Mouse (Mus musculus) c-Kit-positive CD71-positive TER-119-positive erythroid progenitor cells, embryonic 14.5 days (primary cell): ENCODE results near the gene Rnase13.
"Not testable (repeated sequence)": the region's sequence is repeated elsewhere in the genome, so short reads cannot be mapped to it uniquely, and the experiment has no call there.

Experiments used
- DNase-seq: peaks from one replicate; pipeline ENCODE4 v3.0.0-alpha.2; 2013; ENCODE audit warnings: low spot score

Gene Rnase13

GRCm38 (mm10) chr14:51922571-51922865, at the start of gene Rnase13:
Rnase13 (minus strand) TSS chr14:51922773.
- DNase-seq, result no peak

GRCm38 (mm10) chr14:51967400-51967799, 44.8 kb upstream of the Rnase13 start:
- no peak for DNase-seq

DNA sequence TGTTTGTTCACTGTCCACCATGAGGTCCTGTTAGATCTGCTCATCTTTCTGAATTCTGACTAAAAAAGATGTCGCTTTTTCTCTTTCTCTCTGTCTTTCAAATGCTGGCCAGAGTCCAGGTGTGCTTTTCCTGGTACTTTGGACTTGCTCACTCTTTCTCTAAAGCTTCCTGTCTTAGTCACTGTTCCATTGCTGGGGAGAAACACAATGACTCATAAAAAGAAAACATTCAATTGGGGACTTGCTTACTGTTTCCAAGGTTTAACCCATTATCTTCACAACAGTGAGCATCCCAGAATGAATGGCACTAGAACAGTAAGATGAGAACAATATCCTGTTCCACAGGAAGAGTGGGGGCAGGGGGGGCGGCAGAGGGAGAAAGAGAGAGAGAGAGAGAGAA, 37.7 kb upstream of the Rnase13 start:
- DNase-seq, result no peak

DNA sequence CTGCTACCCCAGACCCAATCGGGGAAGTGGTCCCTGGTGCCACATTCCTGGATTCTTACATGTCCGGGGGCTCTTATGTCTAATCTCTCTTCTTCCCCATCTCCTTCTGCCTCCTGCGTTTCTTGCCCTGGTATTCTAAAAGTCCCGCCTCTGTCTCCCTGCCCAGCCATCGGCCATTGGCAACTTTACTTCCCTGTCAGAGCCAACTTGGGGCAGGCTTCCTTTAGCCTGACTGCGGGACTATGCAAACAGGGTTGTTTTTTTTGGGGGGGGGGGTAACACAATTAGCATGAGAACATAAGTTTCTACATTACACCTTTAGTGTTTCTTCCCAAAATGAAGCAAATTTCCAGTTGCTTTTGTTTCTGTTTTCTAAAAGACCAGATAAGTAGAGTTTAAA, 20.8 kb upstream of the Rnase13 start:
- no peak for DNase-seq

DNA sequence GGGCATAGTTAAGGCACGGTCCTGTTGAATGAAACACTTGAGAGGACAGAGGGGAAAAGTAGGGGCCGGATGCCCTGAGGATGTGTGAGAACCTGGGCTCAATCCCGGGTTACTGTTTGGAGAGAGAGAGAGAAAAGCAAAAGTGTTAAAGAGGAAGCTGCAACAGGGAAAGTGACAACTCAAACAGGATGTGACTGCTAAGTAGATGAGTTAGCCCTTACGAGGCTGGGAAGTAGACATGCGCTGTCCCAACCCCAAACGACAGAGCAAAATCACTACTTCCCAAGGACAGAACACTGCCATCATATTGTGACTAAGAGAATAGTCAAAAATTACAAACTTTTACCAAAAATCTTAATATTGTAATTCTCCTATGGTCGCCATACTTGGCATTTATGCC, 19.7 kb upstream of the Rnase13 start:
- no peak for DNase-seq

- no peak for DNase-seq
These were observed 19.0 kb upstream of the Rnase13 start for GRCm38 (mm10) chr14:51941577-51941976.

DNA sequence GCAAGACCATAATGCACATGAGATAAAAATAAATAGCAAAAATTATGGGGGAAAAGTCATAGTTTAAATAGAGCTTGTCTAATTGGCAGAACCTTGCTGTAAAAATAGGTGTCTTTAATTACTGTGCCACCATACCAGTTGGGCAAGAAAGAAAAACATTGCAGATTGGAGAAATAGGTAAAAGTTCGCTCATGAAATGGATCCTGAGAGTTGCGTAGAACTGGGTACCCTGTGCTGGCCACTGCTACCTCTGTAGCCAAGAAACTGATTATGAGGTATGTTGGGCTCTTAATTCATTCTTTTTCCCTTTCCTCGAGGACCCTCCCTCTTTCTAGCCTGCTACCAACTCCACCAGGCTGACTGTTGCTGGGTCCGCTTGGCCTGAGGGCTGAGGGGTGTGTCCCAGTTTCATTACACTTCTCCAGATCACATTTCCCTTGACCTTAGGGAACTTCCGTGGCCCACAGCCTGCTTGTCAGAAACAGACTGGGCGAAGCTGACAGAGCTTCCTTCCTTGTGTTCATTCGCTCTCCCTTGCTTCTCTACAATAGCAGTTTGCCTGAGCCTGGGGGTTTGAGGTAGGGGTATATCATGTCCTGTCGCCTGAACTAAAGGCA, 18.5 kb upstream of the Rnase13 start:
- no peak for DNase-seq

DNA sequence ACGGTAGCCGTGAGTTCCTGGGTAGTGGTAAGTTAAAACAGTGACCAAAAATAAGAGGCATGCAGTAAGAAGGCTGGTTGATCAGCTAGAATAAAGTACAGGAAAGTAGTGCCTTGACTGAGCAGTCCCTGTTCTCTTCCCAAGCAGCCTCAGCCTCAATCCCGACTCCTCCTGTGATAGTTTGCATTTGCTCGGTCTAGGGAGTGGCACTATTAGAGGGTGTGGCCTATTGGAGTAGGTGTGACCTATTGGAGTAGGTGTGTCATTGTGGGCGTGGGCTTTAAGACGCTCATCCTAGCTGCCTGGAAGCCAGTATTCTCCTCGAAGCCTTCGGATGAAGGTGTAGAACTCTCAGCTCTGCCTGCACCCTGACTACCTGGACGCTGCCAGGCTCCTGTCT, 16.4 kb upstream of the Rnase13 start:
- DNase-seq, result no peak

DNA sequence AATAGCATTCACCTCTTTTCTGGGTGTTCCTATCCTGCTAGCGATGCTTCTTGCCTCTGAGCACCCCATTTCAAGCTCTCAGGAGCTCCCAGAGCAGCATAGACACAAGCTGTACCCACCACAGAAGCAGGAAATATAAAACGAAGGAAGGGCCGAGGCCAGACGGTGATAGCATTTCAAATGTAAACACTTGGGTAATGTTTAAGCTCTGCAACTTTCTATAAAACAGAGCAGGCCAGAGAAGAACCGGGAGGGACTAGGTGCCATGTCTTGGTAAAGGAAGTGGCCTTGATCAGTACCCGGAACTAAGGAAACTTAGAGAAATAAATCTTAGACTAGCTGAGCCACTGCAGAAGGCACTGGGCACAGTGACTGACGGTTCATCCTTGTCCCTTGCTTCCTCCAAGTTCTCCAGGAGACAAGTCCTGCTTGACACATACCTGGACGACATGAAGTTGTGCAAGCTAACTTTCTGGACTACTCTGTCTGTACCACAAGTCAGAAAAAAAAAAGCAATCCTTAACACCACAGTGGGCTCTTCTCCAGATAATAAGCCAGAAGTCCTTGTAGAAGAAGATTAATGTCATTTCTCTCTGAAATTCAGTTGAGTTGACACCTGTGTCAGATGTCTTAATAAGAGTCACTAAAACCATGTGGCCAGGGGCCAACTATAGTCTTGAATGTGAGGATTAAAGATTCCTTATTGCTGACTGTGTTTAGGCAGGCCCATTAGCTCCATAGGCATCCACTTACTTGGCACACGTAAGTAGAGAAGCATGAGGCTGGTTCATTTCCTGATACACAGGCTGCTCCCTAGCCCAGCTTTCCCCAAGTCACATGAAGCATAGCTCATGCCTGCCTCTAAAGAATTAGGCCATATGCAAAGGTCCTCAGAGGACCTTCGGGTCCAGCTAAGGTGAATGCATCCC, 9.8 kb upstream of the Rnase13 start:
- DNase-seq, result no peak

GRCm38 (mm10) chr14:51930824-51931223, 8.3 kb upstream of the Rnase13 start:
- DNase-seq, result no peak

DNA sequence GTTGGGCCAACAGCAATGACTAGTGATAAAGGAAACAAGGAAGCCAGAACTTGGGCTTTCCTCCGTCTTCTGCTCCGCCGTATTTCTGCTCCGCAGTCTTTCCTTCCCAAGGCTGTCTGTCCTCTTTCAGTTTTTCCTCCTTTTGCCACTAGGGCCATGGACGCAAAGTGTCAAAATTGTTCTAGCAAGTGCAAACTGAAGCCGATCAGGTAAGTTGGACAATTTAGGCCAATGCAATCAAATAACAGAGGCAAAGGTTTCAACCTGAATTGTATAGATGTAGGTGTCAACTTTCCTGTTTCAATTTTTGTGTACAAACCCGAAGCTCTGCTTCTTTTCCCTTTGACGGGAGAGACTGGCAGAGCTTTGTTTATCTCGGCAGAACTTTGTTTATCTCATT, 7.4 kb upstream of the Rnase13 start:
- no peak for DNase-seq

DNA sequence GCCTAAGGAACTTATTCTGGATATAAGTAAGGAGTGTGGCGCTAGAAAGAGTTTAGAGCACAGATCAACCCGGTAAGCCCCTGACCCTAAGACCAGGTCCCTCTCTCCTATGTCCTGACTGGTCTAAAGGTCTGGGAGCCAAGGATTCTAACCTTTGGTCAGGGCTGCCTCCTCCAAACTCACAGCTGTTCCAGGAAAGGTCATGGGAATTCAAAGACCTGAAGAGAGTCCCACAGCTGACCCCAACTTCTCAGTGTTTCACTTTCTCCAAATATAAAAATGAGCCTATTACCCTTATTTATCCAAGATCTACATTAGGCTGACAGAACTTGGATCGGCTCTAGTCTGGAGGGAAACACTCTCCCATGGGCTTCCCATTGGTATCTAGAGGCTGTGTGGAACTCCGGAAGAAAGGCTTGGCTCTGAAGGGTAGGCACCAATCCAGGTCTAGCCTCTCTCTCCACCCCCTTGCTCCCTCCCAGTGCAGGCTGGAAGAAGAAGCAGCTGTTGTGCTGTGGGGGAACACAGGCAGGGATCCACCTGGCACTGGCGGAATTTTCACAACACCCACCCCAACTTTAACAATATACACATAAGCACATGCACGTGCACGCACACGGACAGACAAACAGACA, 6.9 kb upstream of the Rnase13 start:
- DNase-seq, result no peak

DNA sequence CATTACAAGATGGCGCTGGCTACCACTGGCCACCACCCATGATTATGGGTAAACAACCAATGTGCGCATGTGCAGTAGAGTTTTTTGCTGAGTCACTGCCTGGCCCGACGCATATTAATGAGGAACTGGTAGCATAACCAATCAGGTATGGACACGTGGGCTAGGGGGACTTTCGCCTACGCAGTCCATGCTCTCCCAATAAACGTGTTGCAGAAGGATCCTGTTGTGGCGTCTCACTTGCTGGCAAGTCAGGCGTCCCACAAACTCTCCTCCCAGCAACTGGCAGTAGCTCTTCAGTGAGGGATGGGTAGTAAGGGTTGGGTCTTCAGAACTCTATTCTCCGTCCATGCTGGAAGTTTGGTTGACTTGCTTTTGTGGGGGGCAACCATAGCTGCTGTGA, 4.4 kb upstream of the Rnase13 start:
- DNase-seq, result not testable (repeated sequence)

DNA sequence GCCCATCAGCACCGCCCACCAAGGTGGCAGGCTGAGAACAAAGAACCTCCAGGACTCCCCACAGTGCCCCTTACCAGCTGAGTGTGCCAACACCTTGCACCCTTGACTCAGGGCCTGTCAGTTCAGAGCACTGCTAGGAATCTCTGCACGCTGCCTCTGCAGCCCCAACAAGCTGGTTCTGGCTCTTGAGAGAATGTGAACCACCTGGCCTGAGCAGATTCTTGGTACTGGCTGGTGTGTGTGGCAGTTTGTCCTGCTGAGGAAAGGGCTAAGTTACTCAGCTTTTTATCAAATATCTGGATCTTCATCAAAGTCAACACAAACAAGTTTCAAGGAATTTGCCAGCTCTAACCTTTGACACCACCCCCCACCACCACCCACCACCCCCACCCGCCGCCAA, 919 bp upstream of the Rnase13 start:
- no peak for DNase-seq

DNA sequence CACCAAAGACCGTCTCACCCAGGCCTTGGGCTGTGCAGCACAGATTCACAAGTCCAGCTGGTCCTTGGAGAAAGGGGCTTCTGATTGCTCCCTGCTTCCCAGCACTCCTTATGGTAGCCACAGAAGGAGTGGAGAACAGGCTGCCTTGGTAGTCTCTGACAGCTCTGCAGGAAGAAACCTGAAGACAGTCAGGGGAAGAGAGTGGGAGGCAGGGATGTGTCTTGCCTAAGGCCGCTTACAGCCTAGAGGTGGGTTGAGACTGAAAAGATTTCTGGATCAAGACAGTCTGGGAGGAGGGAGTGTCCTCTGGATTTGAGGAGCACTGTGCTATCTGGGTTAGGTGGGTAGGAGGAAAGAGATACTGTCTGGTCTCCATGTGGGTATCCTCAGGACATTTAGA, 337 bp upstream of the Rnase13 start:
- no peak for DNase-seq

DNA sequence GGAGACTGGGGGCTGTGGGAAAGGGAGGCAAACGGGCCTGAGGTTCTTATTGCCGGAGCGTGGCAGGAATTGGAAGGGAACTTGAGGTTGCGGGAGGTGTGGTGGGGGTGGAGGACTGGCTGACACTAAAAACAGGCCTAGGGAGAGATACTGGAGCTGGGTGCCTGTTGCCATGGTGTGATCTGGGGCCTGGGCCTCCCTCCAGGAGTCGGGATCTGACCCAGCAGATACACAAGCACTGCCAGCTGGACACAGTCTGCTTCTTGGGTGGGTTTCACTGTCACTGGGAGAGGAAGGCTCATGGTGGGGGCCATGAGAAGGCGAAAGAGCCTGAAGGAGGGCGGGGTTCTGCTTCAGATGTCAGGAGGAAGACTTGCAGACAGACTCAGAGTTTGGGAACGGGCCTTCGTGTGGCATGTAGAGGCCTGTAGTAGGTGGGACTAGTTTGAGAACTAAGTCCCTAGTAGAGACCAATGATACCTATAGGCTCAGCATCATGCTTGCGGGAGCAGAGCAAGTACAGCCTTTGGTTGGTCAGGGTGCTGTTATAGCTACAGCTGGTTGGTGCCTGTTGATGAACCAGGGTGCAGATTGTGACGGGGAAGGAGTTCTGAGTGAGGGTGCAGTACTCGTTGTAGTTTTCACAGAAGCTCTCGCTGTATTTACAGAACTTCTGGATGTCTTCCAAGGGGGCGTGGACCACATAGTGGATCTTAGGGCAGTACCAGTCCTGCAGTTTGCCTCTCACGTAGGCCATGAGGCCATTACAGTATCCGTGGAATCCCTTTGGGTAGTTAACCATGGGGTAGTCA, 608 bp downstream of the Rnase13 start:
- no peak for DNase-seq

DNA sequence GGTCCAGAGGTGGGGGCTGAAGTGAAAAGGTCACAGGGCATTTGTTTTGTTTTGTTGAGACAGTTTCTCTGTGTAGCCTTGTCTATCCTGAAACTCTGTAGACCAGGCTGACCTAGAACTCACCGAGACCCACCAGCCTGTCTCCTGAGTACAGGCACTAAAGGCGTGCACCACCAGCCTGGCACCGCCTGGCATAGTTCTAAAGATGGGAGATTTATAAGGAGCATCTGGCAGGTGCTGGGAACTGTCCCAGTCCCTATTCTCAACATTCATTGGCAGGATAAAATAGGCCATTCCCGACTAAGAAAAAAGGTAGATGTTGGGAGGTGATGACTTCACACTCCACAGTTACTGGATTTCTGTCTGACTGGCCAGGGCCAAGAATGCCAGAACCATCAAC, 3.6 kb downstream of the Rnase13 start:
- no peak for DNase-seq

DNA sequence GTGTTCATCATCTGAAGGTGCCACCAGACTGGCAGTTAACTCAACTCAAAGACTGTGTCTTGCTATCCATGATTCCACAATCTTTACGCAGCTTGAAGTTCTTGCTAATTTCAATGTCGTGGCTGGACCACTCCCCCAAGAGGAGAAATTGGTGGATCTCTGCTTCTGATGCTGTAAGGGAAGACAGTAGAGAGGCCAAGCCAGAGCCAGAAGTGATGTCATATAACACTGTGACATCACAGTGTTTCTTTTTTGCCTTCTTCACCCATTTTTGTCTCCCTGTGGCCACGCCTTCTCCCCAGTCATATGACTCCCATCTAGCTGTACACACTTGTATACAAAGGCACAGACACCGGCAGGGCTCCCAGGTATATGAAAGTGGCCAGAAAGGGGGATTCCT, 4.4 kb downstream of the Rnase13 start, which contains the start of gene Tppp2:
TSS of gene Tppp2 (plus strand) at position 301 of the 400 bp plus-strand sequence.
- DNase-seq, result no peak

GRCm38 (mm10) chr14:51916539-51916938, 6.0 kb downstream of the Rnase13 start:
- no peak for DNase-seq

DNA sequence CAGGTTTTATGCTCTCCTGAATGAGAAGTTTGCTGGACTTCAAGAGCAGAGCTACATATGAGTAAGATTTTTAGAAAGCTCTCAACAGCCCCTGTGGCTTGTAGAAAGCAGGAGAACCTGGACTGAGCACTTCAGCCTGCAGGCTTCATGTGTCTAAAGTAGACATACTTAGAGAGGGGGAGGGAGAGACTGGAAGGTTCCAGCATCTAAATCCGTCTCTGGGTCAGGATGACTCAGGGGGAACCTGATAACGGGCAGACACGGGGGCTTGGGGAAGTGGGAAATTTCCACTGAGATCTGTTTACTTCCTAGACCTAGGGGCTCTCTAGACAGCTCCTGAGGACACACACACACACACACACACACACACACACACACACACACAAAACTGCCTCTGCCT, 7.5 kb downstream of the Rnase13 start:
- no peak for DNase-seq

GRCm38 (mm10) chr14:51913960-51914762, 8.4 kb downstream of the Rnase13 start, which contains the start of gene Ndrg2:
Ndrg2 (minus strand) TSS chr14:51914158.
- DNase-seq, result no peak
